Mouse (Mus musculus): Measurements from ENCODE around the gene Zdhhc1.

The Zdhhc1 gene

DNA sequence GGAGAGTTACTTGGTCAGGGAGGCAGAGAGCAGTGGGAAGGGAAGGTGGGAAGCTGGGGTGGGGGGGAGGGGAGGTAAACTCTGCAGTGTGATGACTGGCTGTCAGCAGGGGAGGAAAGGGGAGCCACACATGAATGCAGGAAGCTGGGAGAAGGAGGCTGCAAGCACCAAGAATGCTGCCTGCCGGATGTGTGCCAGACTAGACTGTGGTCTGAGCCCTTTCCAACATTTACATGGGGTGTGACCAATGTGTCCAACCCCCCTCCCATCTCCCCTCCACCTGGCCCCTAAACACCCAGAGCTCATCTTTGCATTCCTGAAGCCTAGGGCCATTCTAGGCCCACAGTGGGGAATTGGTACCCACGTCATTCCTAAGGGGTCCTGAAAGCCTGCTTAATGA, 15.7 kb downstream of the Zdhhc1 start:
- DNase-seq (ENCODE audit: extremely low read depth, low read depth): no peak

DNA sequence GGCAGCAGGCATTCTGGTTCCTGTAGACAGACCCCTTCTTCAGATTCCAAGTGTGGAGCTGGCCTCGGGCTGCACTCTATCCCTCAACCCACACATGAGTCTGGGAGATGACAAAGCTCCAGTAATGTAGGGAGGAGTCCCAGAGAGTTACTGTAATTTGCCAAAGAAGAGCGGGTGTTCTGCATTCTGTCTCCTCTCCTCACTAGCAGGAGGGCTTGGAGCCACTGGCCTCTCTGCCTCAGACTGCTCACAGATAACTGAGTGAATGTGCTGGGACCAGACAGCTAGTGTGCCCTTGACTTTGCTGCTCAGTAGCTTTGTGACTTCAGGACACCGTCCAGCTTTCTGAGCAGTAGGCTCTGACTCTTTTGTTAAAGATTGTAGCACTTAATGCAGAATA, 18.9 kb downstream of the Zdhhc1 start:
- DNase-seq (ENCODE audit: extremely low read depth, low read depth): no peak

DNA sequence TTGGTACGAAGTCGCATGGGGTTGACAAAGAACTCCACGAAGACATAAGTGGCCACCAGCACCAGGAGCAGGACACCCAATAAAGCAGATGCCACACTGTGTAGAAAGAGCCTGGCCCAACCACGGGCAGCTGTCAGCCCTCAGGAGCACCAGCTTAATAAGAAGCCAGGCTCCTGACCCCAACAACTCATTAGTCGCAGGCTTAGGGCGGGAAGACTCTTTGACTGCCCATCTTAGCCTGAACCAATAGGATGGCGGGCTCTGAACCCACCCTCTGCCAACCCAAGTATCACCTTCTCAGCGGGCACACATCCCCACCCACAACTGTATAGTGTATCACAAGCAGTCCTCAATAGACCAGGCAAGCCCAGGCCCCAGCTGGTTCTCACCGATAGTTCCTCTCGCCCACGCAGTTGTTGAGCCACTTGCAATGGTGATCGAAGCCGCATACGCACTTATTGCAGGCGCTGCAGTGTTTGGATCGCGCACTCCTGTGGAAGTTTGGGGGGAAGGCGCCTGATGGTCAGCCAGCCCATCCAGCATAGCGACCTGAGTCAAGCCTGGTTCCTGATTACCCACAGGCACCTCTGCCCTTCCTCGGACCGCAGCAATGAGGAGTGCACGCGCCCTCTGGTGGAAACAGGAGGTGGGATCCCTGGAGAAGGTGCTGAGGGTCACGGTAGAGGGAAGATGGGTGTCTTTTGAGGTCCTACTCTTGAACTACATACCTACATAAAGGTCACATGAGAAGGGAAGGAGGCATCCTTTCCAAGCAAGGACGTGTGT, 19.9 kb downstream of the Zdhhc1 start:
- no peak for DNase-seq (ENCODE audit: extremely low read depth, low read depth)

DNA sequence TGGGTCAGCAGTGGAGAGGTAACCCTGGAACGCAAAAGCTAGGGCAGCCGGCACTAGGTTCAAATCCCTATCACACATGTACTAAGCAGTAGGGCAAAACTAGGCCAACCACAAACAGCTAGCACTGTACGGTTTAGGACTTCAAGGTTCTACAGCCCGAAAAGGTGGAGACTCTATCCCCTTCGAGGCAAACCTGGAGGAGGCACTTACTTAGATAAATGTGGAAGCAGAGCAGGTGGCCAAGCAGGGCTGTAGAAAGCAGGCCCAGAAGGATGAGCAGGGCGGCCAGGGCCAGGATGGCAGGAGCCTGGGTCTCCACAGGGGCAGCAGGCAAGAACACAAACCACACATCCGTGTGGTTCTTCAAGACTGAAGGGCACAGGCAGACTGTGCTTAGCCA, 20.5 kb downstream of the Zdhhc1 start:
- DNase-seq (ENCODE audit: extremely low read depth, low read depth): no peak

DNA sequence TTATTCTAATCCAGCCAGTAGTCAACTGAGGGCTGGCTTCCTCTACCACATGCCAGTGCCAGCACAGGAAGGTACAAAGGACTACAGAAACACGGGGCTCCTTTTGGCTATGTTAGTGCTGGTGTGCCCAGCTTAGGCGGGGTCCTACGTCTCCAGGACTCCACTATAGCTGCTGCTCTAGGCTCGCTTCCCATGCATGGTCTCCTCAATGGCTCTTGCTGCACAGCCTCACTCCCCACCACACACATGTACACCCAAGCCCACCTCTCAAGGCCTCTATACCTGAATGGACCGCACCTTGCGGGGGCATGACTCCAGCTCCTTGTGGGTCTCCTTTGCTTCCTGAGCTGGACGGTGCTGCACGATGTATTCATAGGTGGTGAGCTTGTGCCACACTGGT, 21.0 kb downstream of the Zdhhc1 start:
- DNase-seq (ENCODE audit: extremely low read depth, low read depth): no peak

DNA sequence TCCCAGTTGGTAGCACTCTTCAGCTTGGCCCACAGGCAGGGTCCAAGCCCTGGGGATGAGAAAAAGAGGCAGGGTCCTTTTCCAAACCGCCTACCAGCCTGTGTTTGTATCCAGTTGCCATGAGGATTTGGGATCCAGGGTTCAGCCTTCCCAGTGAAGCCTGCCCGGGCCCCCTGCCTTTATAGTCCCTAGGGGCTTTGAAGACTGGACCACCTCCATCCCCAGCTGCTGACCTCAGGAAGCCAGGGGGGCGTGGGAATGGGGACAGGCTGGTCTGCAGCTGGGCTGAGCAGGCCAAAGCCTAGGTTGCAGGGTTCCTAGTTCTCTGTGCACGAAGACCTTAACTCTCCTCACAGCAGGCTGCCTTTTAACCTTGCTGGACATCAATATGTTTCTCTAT, 21.4 kb downstream of the Zdhhc1 start:
- DNase-seq (ENCODE audit: extremely low read depth, low read depth): no peak

DNA sequence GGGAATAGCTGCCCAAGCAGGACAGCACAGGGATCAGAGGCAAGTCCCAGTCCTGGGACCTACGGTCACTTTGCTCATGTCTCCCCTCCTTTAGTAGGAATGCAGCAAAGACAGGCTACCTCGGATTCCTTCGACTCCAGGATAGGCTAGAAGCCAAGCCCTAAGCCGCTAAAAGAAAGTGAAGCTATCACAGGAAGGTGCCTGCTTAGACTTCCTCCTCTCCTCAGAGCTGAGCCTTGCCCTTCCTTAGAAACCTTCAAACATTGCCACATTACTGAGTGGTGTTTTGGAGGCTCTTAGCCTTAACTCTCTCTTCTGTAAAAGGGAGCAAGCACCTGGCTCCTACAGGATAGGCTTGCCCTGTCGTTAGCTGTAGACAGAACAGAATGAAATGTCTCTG, 22.0 kb downstream of the Zdhhc1 start:
- no peak for DNase-seq (ENCODE audit: extremely low read depth, low read depth)

DNA sequence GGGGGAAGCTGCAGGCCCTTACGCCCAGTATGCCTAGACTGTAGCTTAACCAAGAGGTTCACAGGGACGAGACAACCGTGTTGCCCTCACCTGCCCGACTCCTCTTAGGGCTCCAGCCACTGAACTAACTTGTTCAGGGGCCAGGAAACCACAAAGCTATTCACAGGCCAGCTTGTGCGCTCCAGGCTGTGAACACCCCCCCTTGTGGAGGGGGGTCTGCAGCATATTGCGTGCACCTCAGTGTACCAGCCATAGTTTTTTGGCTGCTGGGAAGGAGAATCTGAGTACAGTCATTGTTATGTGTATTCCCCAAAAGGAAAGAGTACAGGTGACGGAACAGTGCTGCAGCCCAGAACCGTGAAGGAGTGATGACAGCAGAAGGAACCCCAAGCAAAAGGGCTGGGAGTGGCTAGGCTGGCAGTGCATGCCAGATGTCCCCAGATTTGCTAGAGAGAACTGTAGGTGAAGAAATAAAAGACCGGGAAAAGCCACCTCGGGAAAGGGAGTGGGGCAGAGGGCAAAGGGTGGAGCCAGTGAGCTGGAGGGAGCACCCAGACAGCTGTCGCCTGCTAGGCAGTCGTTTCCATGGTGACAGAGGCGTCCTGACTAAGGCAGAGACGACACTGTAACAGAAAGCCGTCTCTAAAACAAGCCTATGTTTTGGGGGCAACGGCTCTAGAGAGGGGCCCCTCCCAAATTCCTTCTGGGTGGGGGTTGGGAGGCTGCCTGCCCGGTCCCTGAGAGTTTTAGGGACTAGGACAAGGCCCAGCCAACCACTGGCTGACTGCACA, 22.7 kb downstream of the Zdhhc1 start:
- DNase-seq (ENCODE audit: extremely low read depth, low read depth): no peak

DNA sequence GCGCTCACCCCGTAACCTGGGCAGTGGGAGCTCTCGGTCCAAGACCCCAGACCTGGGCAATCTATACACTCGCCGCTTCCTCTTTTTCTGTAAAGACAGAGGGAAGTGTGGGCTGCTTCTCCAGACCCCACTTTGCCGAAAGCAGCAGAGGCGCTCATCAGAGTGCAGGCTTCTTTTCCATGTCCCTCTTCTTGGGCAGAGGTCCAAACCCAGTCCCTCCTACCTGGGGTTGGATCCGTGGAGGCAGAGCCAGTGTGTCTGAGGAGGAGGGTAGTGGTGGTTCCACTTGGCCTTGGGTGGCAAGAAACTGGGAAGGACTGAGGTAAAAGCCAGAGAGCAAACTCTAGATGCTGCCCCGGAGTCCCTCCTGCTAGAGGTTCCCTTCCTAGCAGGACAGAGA, 23.7 kb downstream of the Zdhhc1 start:
- no peak for DNase-seq (ENCODE audit: extremely low read depth, low read depth)

DNA sequence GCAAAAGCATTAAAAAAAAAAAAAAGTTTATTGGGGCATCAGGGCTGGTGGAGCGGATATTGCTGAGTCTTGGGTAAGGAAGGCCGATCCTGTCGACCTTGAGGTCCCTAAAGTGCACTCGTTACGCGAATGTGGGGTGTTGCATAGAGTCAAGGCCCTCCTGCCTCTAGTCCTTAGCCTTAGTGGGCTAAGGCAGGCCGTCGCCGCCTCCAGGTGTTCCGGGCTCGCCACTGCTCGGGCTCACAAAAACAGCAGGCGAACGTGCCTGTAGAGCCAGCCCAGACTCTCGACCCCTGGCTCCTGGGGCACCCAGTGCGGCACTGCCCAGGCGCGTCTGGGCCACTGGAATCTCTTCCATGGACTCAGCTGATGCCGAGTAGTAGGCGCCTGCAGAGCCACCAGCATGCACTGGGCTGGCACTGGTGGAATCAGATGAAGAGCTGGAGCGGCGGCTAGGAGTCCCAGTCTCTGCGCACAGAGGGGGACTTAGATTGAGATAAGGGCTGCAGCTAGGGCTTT, 24.2 kb downstream of the Zdhhc1 start:
- no peak for DNase-seq (ENCODE audit: extremely low read depth, low read depth)

DNA sequence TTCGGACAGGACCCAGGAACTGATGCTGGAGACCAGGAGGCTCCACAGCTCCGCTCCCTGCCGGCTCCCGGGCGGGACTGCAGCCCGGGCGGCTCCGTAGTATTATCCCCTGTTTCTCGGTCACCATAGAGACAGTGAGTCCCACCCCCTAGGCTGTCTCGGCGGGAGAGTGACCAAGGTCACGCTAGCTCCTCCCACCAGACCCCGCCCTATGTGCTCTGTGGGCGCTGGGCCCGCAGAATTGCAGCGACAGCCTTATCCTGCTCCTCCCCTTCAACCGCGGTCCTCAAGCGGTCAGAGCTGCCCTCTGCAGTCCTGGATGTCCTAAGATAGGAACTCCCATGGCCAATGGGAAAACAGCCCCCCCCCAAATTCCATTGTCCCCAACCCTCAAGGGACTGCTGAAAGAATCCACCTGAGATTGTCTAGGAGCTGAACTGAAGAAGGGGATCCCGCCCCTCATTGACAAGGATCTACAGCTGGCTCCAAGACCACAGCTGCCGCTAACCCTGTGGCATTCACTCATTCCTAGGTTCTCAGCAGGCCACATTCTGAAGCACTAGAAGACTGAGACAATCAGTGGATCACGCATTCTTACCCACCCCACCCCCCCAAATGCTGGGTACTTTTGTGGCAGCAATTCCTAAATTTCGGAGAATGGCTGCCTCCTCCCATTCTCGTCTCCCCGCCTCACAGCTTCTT, 25.2 kb downstream of the Zdhhc1 start, which contains the start of gene Tppp3:
TSS of gene Tppp3 (minus strand) at position 213 of the 702 bp plus-strand sequence.
- DNase-seq (ENCODE audit: extremely low read depth, low read depth): no peak

DNA sequence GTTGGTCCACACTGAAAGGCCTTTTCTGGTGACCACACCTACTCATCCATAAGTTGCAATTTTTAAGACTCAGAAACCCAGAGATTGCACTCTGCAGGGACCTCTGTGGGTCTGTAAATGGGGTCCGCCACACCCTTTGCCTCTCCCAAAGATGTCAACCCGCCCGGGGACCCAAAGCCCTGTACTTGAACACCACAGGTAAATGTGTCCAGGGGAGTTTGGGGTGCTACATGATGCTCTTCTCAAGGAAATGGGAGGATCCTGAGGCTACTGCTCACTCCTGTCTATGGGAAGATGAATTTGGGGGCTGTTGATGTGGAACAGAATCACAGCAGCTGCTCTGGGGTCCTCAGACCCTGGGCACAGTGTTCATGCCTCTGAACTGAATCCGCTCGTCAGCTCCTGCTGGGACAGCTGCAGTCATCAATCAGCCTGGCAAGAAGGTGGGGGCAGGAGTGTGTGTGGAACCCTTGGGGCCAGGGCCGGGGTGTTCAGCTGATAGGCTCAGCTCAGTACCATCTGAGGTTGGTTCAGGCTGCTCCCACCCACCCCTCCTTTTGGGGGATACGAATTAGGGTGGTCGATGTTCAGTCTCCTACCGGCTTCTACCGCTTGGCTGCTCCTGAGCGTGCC, 25.9 kb downstream of the Zdhhc1 start:
- DNase-seq (ENCODE audit: extremely low read depth, low read depth): no peak

DNA sequence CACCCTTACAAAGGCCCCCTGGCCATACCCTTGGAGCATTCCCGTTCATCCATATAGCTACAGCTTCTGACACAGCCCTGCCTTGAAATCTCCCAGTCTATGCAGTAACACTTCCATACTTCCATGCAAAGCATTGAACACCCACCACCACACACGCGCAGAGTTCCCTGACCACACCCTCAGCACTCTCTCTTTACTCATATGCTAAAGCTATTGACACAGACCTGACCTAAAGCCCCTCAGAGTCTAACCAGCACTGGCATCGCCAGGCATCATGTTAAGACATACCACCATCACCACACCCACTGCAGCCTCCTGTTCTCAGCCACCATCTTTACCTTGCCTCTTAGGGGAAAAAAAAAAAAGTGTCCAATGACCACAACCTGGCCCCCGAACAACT, 26.4 kb downstream of the Zdhhc1 start:
- DNase-seq (ENCODE audit: extremely low read depth, low read depth): no peak

DNA sequence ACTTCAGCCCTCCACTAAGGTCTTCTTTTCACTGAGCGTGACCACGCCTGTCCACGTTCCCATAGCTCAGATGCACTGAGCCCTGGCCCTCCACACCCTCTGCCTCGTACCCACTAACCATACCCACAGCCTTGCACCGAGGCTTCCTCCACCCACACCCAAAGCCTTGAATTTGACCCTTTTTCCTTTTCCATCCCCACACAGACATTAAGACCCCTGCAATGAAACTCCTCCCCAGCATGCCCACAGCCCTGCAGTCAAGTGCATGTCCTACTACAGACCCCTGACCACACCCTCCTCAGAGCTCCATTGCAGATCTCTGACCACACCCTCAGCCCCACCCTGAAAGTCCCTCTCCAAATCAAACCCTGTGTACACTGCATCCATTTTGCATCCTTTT, 26.9 kb downstream of the Zdhhc1 start:
- no peak for DNase-seq (ENCODE audit: extremely low read depth, low read depth)

DNA sequence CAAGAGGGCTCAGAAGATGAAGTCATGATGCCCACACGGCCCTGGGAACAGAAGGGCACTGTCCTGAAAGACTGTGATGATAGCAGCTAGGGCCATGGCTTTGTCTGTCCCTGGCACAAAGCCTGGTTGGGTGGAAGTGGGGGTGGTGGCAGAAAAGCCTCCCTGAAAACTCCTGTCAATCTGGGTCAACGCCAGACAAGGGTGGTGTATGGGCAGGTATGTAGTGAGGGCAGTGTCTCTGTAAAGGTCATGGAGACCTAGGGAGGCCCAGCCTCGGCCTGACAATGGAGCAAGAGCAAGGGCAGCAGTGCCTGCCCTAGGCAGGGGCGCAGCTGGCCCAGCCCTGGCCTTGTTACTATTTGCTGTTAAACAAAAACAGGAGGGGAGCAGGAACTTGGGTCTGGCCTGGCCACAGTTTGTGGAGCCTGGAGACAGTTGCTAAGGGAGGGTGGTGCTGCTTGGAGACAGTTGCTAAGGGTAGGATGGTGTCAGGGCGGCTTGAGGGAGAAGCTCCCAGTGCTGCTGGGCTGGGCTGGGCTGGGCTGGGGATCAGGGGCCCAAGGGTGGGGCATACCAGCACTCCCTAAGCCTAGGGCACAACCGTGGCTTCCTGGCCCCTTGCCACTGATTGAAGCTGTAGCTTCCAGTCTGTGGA, 27.5 kb downstream of the Zdhhc1 start:
- no peak for DNase-seq (ENCODE audit: extremely low read depth, low read depth)

DNA sequence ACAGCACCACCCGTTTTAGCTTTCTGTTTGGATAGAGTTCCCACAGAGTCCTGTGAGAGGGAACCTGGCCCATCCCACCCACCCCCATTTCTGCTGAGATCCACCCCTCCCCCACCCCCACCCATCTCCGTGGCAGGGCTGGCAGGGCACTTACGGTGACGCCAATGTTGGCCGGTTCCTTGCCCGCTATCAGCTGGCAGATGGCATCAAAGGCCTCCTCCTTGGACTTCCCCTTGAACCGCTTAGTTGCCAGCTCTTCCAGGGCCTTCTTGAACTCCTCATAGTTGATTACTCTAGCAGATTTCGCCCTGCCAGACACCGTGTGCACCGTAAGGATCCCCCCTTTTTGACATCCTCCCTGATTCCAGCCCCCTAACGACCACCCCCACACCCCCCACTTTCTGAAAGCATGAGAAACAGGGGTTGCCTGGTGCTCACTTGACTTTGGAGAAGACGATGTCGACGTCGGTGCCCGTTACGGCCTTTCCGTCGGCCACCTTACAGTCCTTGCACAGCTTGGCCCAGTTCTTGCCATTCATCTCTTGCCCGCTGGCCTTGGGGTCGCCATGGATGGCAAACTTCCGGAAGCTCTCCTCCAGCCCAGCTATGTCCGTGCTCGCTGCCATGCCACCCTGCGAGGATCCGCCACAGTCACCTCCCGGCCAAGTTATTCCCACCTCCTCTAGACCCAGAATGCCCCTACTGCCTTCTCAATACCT, 28.5 kb downstream of the Zdhhc1 start:
- no peak for DNase-seq (ENCODE audit: extremely low read depth, low read depth)

DNA sequence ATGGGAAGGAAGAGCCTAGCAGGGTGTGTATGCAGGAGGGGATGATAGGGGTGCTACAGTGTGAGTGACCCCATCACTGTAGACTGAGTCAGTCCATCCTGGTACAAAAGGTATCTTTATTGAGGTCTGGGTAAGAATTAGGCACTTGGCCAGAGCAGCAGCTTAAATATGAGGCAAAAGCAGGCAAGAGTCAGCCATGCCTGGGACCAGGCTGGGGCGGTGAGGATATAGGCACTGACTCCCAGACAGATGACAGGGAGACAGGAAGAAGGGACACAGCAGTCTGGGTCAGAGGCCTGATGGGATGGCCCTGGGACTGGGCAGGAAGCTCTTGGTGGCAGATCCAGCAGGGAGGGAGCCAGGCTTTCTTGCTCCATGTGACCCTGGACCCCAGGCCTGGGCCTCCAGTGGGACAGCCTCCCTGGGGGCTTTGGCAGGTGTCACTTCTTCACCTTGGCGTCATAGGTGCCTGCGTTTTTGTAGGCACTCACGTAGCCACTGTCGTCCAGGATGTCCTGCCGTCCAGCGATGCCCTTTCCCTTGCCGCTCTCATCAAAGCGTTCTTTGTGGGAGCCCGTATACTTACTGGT, 29.2 kb downstream of the Zdhhc1 start:
- no peak for DNase-seq (ENCODE audit: extremely low read depth, low read depth)

DNA sequence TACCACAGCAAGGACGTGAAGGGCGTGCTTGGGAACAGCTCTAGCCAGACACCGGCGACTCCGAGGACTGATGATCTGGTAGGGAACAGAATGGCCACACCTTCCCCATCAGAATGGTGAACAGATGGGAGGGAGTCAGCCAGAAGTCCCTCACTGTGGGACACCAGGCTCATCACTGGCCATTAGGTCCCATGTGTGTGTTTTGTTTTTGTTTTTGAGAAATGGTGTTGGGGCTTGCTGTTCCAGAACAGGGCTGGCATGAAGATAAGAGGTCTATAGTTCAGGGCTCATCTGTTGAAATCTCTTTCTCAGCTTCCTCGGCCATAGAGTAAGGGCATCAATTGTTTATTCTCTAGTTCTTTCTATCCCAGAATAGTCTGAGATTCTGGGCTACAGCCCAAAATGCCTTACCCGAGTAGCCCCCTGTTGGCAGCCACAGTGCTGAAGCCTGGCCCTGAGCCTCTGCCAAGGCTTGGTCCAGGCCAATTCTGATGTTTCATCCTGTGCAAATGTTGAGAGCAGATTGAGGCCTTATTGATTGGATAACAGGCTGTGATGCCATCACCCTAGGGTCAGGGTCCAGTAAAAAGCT, 29.9 kb downstream of the Zdhhc1 start:
- no peak for DNase-seq (ENCODE audit: extremely low read depth, low read depth)

DNA sequence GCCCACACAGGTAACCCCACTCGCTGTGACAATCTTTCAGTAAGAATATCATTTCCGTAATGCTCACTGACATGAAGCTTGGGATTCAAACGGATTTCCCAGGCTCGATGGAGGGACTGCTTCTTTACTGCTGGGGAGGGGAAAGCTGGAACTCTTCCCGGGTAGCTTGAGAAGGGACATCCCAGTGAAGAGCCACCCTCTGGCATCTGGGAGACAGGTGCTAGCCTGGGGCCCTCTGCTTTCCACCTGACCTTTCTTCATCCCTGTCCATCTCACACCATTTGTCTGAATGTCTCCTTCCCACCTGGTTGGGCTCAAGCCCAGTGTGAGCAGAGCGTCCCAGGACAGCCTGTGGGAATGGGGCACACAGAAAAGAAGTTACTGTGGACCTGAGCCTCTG, 30.5 kb downstream of the Zdhhc1 start:
- DNase-seq (ENCODE audit: extremely low read depth, low read depth): no peak

DNA sequence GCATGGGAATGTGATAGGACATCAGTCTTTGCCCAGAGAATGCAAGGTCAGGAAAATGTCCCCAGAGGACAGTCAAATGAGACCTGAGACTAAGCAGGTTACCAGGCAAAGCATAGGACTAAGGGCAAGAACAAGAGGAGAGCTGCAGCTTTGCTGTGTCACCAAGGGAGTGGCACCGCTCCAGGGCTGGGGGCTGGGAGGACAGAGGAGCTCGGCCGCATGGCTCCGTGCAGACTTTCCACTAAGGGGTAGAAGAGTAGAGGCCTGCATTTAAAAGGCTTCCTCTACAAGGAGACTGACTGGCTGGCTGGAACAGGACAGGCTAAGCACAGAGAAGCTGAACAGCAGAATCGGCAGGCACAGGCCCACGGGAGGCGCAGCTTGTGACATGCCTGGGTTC, 32.1 kb downstream of the Zdhhc1 start:
- DNase-seq (ENCODE audit: extremely low read depth, low read depth): no peak
